Mouse (Mus musculus) kidney, adult 2 months (tissue): ENCODE data around the gene Lmod1. TPM values are rescaled to one million over a fixed set of nuclear protein-coding genes. Genes with fewer than 3 reads are reported as not detected.

Source experiments
- DNase-seq: peaks from one replicate; pipeline ENCODE4 v3.0.0; 2021
- H3K27ac ChIP-seq: fragments of 200-500 bp; 2 replicates; pipeline ENCODE4 v1.5.1; 2012; ENCODE audit warnings: low read depth, low read length, control low read depth, inconsistent platforms; ENCODE audit not compliant: insufficient read depth
- H3K27me3 ChIP-seq: fragments of 200-500 bp; replicated peaks from 2 replicates; pipeline ENCODE4 v1.6.1; 2012; ENCODE audit warnings: mild to moderate bottlenecking, moderate library complexity, low read length, inconsistent platforms; ENCODE audit not compliant: control insufficient read depth, insufficient read depth
- H3K36me3 ChIP-seq: fragments of 200-500 bp; 2 replicates; pipeline ENCODE4 v1.6.1; 2012; ENCODE audit warnings: mild to moderate bottlenecking, moderate library complexity, low read length, inconsistent platforms; ENCODE audit not compliant: control insufficient read depth, insufficient read depth
- H3K4me1 ChIP-seq: fragments of 200-500 bp; 2 replicates; pipeline ENCODE4 v1.6.1; 2011; ENCODE audit warnings: low read length; ENCODE audit not compliant: control insufficient read depth, insufficient read depth
- H3K4me3 ChIP-seq: fragments of 200-500 bp; 2 replicates; pipeline ENCODE4 v1.5.1; 2011; ENCODE audit warnings: mild to moderate bottlenecking, low read depth, low read length, control low read depth; ENCODE audit not compliant: insufficient read depth
- CTCF ChIP-seq: fragments of 200-500 bp; conservative IDR thresholded peaks from 2 replicates; pipeline ENCODE4 v1.5.1; 2011; ENCODE audit warnings: low read depth, mild to moderate bottlenecking, control low read depth, low read length, moderate library complexity, mixed read lengths; ENCODE audit not compliant: insufficient read depth, insufficient read length
- POLR2A ChIP-seq: fragments of 200-500 bp; IDR thresholded peaks from one replicate; pipeline ENCODE4 v1.6.1; 2011; ENCODE audit warnings: low read depth, low read length, control low read depth
- WGBS: fragments of 180-500 bp; shearing (Covaris S2); methylation state at CpG from one replicate; pipeline ENCODE4 v1.1.7; 2018; 5-methylcytosine and 5-hydroxymethylcytosine counted together
- polyA plus RNA-seq: library from polyadenylated mRNA; depleted of rRNA; stranded (reverse); fragments of >200 nt; gene quantifications from 2 replicates; pipeline ENCODE4 v1.2.3, GENCODE M21; 2012

Lmod1 gene
- polyA plus RNA-seq, 1 experiment, result 2.6 TPM

- no peak for DNase-seq
- TF ChIP-seq POLR2A, result no peak
- TF ChIP-seq CTCF, result no peak
- Histone ChIP-seq H3K4me3 (no peak overlapping the region), H3K27ac (no peak overlapping the region), H3K4me1 (no peaks in the 10 kb centered on the region), H3K27me3 (no peaks in the 10 kb centered on the region), H3K36me3 (no peaks in the 10 kb centered on the region)
- WGBS, result 74% methylated on average over 6 of the region's 6 CpGs
Measured at GRCm38 (mm10) chr1:135330578-135330977, 6.0 kb downstream of the Lmod1 start.

- H3K36me3 ChIP-seq, result no peaks in the 10 kb centered on the region
- TF ChIP-seq POLR2A, result no peak
- no peak for TF ChIP-seq CTCF
- H3K27ac ChIP-seq, result no peak overlapping the region
- H3K27me3 ChIP-seq, result no peaks in the 10 kb centered on the region; the same call in 1 of the 2 replicates
- no peak overlapping the region for H3K4me3 ChIP-seq
- 41% methylated on average over 8 of the region's 8 CpGs for WGBS
- no peaks in the 10 kb centered on the region for H3K4me1 ChIP-seq
- DNase-seq, result peak; percentile 42
Measured at GRCm38 (mm10) chr1:135341947-135342346, 17.3 kb downstream of the Lmod1 start.

GRCm38 (mm10) chr1:135344026-135344425 is 19.4 kb downstream of the Lmod1 start:
- WGBS, result 48% methylated on average over 4 of the region's 4 CpGs
- no peak overlapping the region for H3K27ac ChIP-seq
- no peaks in the 10 kb centered on the region for H3K36me3 ChIP-seq
- no peak for TF ChIP-seq CTCF
- no peak for TF ChIP-seq POLR2A
- no peaks in the 10 kb centered on the region; the same call in 1 of the 2 replicates for H3K27me3 ChIP-seq
- no peaks in the 10 kb centered on the region for H3K4me1 ChIP-seq
- DNase-seq, result peak; percentile 41
- no peak overlapping the region for H3K4me3 ChIP-seq

- no peaks in the 10 kb centered on the region; the same call in 1 of the 2 replicates for H3K27me3 ChIP-seq
- no peak for DNase-seq
- WGBS, result 68% methylated on average over 3 of the region's 3 CpGs
- H3K4me1 ChIP-seq, result no peaks in the 10 kb centered on the region
- TF ChIP-seq CTCF (no peak), POLR2A (no peak)
- H3K27ac ChIP-seq, result no peak overlapping the region
- H3K4me3 ChIP-seq, result no peak overlapping the region
- no peaks in the 10 kb centered on the region for H3K36me3 ChIP-seq
Measured at GRCm38 (mm10) chr1:135346891-135347290, 22.3 kb downstream of the Lmod1 start.

DNA sequence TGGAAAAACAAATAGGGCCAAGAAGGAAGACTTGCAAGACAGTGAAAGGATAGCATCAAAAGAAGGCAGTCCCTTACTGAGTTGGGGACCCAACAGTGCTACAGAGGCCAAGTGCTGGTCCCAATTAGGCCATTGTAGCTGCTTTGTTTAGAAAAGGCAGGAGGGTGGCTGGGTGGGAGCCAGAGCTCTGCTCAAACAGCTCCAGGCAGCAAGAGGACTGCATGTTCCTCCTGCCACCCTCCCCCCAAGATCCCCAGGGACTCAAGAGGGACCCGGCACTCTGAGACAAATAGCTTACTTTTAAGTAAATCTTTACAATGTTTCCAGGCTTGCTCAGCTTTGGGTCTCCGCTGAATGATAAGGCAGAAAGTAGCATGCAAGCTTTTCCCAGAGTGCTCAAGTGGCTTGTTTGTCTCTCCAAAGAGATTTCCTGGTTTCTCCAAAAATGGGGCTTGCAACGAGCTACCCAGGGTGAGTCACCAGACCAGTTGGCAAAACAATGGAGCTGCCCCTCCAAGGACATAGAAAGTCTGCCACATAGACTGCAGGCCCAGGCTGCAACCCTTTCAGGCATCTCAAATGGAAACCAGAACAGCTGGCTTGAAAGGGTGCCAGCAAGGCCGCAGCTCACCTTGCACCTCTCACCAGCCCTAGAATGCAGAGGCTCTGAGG is 23.0 kb downstream of the Lmod1 start:
- peak; percentile 36 for DNase-seq
- Histone ChIP-seq H3K4me1 (no peaks in the 10 kb centered on the region), H3K4me3 (no peak overlapping the region), H3K27ac (0 out of 2 replicates have a peak overlapping the region, but pooled peaks have one; percentile 20), H3K27me3 (no peaks in the 10 kb centered on the region; the same call in 1 of the 2 replicates), H3K36me3 (no peaks in the 10 kb centered on the region)
- WGBS, result 72% methylated on average over 4 of the region's 4 CpGs
- TF ChIP-seq POLR2A (no peak), CTCF (no peak)

- DNase-seq, result peak; percentile 66
- no peak for TF ChIP-seq POLR2A
- no peak for TF ChIP-seq CTCF
- H3K4me3 ChIP-seq, result no peak overlapping the region
- no peaks in the 10 kb centered on the region for H3K36me3 ChIP-seq
- H3K27ac ChIP-seq, result peak overlapping the region; percentile 49; the same call in 1 of the 2 replicates
- WGBS, result 65% methylated on average over 3 of the region's 3 CpGs
- no peaks in the 10 kb centered on the region for H3K27me3 ChIP-seq
- no peaks in the 10 kb centered on the region for H3K4me1 ChIP-seq
Measured at GRCm38 (mm10) chr1:135351953-135352352, 27.3 kb downstream of the Lmod1 start.

DNA sequence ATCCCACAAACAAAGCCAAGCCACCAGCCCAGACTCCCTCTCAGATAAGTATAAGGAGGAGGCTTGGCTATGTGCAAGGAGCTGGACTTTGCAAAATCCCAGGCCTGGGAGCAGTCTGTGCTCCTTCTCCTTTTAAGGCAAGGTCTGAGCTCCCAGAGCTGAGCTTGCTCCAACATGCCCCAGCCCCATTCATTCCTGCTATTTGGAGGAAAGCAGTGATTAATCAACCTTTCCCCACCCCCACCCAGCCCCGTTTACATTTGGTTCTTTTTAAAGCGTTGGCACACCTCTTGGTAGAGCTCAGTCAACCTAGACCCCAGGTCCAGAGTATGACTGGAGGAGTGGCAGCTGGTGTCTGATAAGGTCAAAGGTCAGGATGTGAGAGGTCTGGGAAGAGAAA is 34.5 kb downstream of the Lmod1 start:
- Histone ChIP-seq H3K4me3 (no peak overlapping the region), H3K4me1 (no peaks in the 10 kb centered on the region), H3K27ac (no peak overlapping the region), H3K36me3 (no peaks in the 10 kb centered on the region), H3K27me3 (no peaks in the 10 kb centered on the region)
- WGBS, result 13% methylated on average over 2 of the region's 2 CpGs
- TF ChIP-seq POLR2A, result no peak
- peak; percentile 25 for DNase-seq

DNA sequence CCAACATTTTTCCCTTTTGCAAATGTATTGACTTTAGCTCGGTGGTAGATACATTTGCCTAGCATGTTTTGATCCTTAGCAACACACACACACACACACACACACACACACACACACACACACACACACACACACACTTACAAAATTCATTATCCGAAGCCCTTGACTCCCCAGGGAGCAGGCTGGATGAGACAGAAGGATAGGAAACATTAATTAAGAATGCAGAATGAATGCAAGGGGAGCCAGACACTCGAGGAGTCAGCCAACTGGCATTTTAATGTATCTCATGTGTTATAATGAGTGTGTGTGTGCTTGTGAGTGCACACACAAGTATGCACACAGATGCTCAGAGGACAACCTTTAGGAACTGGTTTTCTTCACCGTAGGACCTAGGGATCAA is 36.9 kb downstream of the Lmod1 start:
- Histone ChIP-seq H3K27ac (no peak overlapping the region), H3K4me3 (no peak overlapping the region), H3K36me3 (no peaks in the 10 kb centered on the region), H3K27me3 (no peaks in the 10 kb centered on the region), H3K4me1 (no peaks in the 10 kb centered on the region)
- no peak for TF ChIP-seq CTCF
- TF ChIP-seq POLR2A, result no peak
- DNase-seq, result no peak
- 79% methylated on average over 4 of the region's 4 CpGs for WGBS
